Mouse (Mus musculus): ENCODE results near the gene Ube2i. TPM values are rescaled to one million over a fixed set of nuclear protein-coding genes. Genes with fewer than 3 reads are reported as not detected.
"Not testable (repeated sequence)": the region's sequence is repeated elsewhere in the genome, so short reads cannot be mapped to it uniquely, and the experiment has no call there.

Gene Ube2i
- polyA plus RNA-seq, 1 experiment from 2014 or later: 489 TPM

- Histone ChIP-seq H3K4me1 (ENCODE audit: control insufficient read depth, insufficient read depth, low read length) (peaks cover 15% of the 10 kb centered on the region), H3K36me3 (ENCODE audit: control insufficient read depth, insufficient read depth, low read length) (peaks cover 4% of the 10 kb centered on the region; the same call in 1 of the 2 replicates), H3K27ac (ENCODE audit: low read length) (no peak overlapping the region), H3K4me2 (ENCODE audit: low read length) (no peak overlapping the region), H3K9me3 (replicated peaks; ENCODE audit: control insufficient read depth, low read length, poor library complexity, severe bottlenecking) (no peaks in the 10 kb centered on the region), H3K27me3 (ENCODE audit: control insufficient read depth, insufficient read depth, low read depth, low read length) (no peaks in the 10 kb centered on the region), H3K9ac (ENCODE audit: low read depth, low read length) (no peak overlapping the region), H3K4me3 (ENCODE audit: low read depth, low read length) (no peak overlapping the region)
- 92% methylated on average over 7 of the region's 7 CpGs for WGBS
- ATAC-seq: no peak
These were observed 49.7 kb downstream of the Ube2i start for GRCm38 (mm10) chr17:25224586-25225222.

DNA sequence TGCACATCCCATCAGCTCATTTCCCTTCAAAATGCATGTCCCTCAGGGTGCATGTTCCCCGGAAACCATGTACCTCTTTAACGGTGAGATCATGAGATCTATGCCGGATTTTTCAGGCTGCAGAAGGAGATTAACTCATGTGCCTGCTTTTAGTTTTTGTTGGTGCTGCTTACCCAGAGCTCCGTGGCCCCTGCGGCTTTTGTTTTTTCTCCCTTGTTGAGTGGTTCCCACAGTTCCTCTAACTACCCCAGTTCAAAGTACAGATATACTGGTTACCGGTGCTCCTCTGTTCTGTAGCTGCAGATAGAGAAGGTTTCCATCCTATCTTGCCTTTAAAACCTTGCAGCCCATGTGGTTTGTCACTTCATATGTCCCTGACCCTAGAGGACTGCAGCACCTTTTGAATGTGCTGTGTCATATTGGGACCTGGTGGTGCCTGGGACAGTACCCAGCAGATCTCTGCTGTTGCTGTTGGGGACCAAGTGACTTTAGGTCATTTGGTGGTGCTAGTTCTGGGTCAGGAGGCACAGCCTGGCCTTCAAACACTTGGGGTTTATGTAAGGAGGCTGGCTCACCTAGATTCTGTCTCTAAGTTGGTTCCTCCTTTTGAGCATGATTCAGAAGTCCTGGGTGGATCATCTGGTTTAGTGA, 51.3 kb downstream of the Ube2i start:
- H3K4me1 ChIP-seq (ENCODE audit: control insufficient read depth, insufficient read depth, low read length): peaks cover 15% of the 10 kb centered on the region
- H3K27ac ChIP-seq (ENCODE audit: low read length): no peak overlapping the region
- peaks cover 5% of the 10 kb centered on the region; the same call in 1 of the 2 replicates for H3K36me3 ChIP-seq (ENCODE audit: control insufficient read depth, insufficient read depth, low read length)
- H3K4me3 ChIP-seq (ENCODE audit: low read depth, low read length): peak overlapping the region; percentile 32
- H3K9me3 ChIP-seq (replicated peaks; ENCODE audit: control insufficient read depth, low read length, poor library complexity, severe bottlenecking): no peaks in the 10 kb centered on the region
- 33% methylated on average over 6 of the region's 6 CpGs for WGBS
- H3K9ac ChIP-seq (ENCODE audit: low read depth, low read length): peak overlapping the region; percentile 56; the same call in 1 of the 2 replicates
- H3K27me3 ChIP-seq (ENCODE audit: control insufficient read depth, insufficient read depth, low read depth, low read length): no peaks in the 10 kb centered on the region
- peak overlapping the region; percentile 71 for H3K4me2 ChIP-seq (ENCODE audit: low read length)
- ATAC-seq: no peak

- H3K27ac ChIP-seq (ENCODE audit: low read length); H3K9me3 ChIP-seq (replicated peaks; ENCODE audit: control insufficient read depth, low read length, poor library complexity, severe bottlenecking); H3K36me3 ChIP-seq (ENCODE audit: control insufficient read depth, insufficient read depth, low read length); H3K27me3 ChIP-seq (ENCODE audit: control insufficient read depth, insufficient read depth, low read depth, low read length): not testable (repeated sequence)
- H3K4me3 ChIP-seq (ENCODE audit: low read depth, low read length): peak overlapping the region; percentile 45
- ATAC-seq: peak; percentile 93
- peaks cover 15% of the 10 kb centered on the region for H3K4me1 ChIP-seq (ENCODE audit: control insufficient read depth, insufficient read depth, low read length)
- WGBS: 17% methylated on average over 13 of the region's 28 CpGs
- peak overlapping the region; percentile 56; the same call in 1 of the 2 replicates for H3K9ac ChIP-seq (ENCODE audit: low read depth, low read length)
- H3K4me2 ChIP-seq (ENCODE audit: low read length): peak overlapping the region; percentile 71
These were observed 51.9 kb downstream of the Ube2i start for GRCm38 (mm10) chr17:25222504-25222940.

- WGBS: 1% methylated on average over 18 of the region's 30 CpGs
- Histone ChIP-seq H3K27me3 (ENCODE audit: control insufficient read depth, insufficient read depth, low read depth, low read length) (no peaks in the 10 kb centered on the region), H3K9me3 (replicated peaks; ENCODE audit: control insufficient read depth, low read length, poor library complexity, severe bottlenecking) (no peaks in the 10 kb centered on the region), H3K4me1 (ENCODE audit: control insufficient read depth, insufficient read depth, low read length) (peaks cover 15% of the 10 kb centered on the region), H3K4me3 (ENCODE audit: low read depth, low read length) (peak overlapping the region; percentile 45), H3K27ac (ENCODE audit: low read length) (peak overlapping the region; percentile 68), H3K4me2 (ENCODE audit: low read length) (peak overlapping the region; percentile 71), H3K9ac (ENCODE audit: low read depth, low read length) (peak overlapping the region; percentile 47), H3K36me3 (ENCODE audit: control insufficient read depth, insufficient read depth, low read length) (peaks cover 4% of the 10 kb centered on the region; the same call in 1 of the 2 replicates)
- ATAC-seq: peak; percentile 88
These were observed 52.5 kb downstream of the Ube2i start for GRCm38 (mm10) chr17:25221821-25222503.

DNA sequence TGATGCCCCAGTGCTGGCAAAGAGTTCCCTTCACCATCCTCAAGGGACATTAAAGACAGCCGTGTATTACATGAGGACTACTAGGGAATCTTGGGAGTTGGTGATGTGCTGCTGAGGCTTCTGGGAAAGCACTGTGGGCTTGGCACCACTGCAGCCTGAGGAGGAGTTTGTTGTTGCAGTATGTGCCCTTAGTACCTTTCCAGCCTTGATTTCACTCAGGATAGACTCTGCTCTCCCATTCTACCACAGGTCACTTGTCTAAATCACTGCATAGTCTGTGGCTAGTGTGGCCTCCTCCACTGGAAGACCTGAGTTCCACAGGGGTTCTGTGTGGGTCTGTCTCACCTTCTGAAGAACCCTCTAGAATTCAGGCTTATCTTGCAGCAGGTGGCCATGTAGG, 53.7 kb downstream of the Ube2i start:
- no peaks in the 10 kb centered on the region for H3K27me3 ChIP-seq (ENCODE audit: control insufficient read depth, insufficient read depth, low read depth, low read length)
- no peak for ATAC-seq
- no peak overlapping the region for H3K27ac ChIP-seq (ENCODE audit: low read length)
- no peak overlapping the region for H3K4me2 ChIP-seq (ENCODE audit: low read length)
- H3K9me3 ChIP-seq (replicated peaks; ENCODE audit: control insufficient read depth, low read length, poor library complexity, severe bottlenecking): no peaks in the 10 kb centered on the region
- 89% methylated on average over 1 of the region's 1 CpGs for WGBS
- H3K4me3 ChIP-seq (ENCODE audit: low read depth, low read length): no peak overlapping the region
- peaks cover 3% of the 10 kb centered on the region; the same call in 1 of the 2 replicates for H3K36me3 ChIP-seq (ENCODE audit: control insufficient read depth, insufficient read depth, low read length)
- H3K4me1 ChIP-seq (ENCODE audit: control insufficient read depth, insufficient read depth, low read length): peaks cover 15% of the 10 kb centered on the region
- H3K9ac ChIP-seq (ENCODE audit: low read depth, low read length): no peak overlapping the region; the same call in 1 of the 2 replicates

DNA sequence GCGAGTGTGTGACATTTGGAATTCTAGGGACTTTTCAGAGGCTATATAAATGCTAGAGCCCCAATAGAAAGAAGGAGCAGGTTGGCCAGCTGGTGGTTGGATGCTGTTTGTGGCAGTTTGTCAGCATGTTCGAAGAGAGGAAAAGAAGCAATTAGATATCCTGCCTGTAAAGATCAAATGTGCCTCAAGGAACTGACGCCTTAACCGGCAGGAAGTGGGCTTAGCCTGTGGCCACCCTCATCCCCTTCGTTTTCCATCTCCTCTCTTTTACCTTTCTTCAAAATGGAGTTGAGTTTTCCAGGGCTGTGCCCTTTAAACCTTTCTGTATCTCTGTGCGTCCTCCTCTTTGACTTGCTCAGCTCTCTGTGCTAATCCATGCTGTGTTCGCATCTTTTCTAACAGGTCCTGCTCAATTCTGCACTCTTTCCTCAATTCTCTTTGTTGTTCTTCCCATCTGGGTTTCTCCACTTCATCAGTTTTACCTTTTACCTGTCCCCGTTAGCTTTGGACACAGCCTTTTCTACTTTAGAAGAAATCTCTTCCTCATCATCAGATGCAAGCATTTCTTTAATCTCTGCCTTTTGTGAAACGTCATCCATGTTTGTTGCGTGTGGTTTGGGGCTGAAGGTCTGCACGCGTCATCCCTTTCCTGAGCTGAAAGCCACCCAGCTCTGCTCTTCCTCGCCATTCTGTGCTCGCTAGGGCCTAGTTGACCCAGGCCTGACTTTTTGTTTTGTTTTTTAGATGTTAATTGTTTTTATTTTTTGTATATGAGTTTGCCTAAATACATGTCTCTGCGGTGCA, 54.7 kb downstream of the Ube2i start:
- H3K27ac ChIP-seq (ENCODE audit: low read length): no peak overlapping the region
- peaks cover 8% of the 10 kb centered on the region for H3K36me3 ChIP-seq (ENCODE audit: control insufficient read depth, insufficient read depth, low read length)
- 92% methylated on average over 15 of the region's 15 CpGs for WGBS
- H3K4me3 ChIP-seq (ENCODE audit: low read depth, low read length): no peak overlapping the region
- ATAC-seq: no peak
- H3K27me3 ChIP-seq (ENCODE audit: control insufficient read depth, insufficient read depth, low read depth, low read length): no peaks in the 10 kb centered on the region
- no peak overlapping the region for H3K9ac ChIP-seq (ENCODE audit: low read depth, low read length)
- H3K9me3 ChIP-seq (replicated peaks; ENCODE audit: control insufficient read depth, low read length, poor library complexity, severe bottlenecking): no peaks in the 10 kb centered on the region
- peaks cover 15% of the 10 kb centered on the region for H3K4me1 ChIP-seq (ENCODE audit: control insufficient read depth, insufficient read depth, low read length)
- no peak overlapping the region for H3K4me2 ChIP-seq (ENCODE audit: low read length)

DNA sequence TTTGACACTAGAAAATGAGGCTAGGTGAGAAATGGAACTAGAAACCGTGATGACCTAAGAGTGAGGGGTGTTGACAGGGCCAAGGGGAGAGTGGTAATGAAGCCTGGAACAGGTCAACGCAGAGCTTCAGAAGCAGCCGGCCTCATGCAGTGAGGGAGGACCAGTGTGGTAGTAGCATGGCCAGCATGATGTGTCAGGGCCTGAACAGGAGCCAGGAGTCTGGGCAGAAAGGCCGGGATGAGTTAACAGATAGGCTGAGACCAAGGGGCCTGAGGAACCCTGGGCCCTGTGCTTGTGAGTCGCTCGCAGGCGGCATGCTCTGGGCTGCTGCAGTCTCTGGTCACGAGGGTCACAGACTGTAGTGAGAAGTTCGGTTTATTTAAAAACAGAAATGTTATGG, 55.5 kb downstream of the Ube2i start:
- Histone ChIP-seq H3K27ac (ENCODE audit: low read length) (no peak overlapping the region), H3K4me3 (ENCODE audit: low read depth, low read length) (no peak overlapping the region), H3K36me3 (ENCODE audit: control insufficient read depth, insufficient read depth, low read length) (peaks cover 14% of the 10 kb centered on the region), H3K4me1 (ENCODE audit: control insufficient read depth, insufficient read depth, low read length) (peaks cover 15% of the 10 kb centered on the region), H3K4me2 (ENCODE audit: low read length) (no peak overlapping the region), H3K27me3 (ENCODE audit: control insufficient read depth, insufficient read depth, low read depth, low read length) (no peaks in the 10 kb centered on the region), H3K9ac (ENCODE audit: low read depth, low read length) (no peak overlapping the region), H3K9me3 (replicated peaks; ENCODE audit: control insufficient read depth, low read length, poor library complexity, severe bottlenecking) (no peaks in the 10 kb centered on the region)
- ATAC-seq: no peak
- 88% methylated on average over 9 of the region's 9 CpGs for WGBS

DNA sequence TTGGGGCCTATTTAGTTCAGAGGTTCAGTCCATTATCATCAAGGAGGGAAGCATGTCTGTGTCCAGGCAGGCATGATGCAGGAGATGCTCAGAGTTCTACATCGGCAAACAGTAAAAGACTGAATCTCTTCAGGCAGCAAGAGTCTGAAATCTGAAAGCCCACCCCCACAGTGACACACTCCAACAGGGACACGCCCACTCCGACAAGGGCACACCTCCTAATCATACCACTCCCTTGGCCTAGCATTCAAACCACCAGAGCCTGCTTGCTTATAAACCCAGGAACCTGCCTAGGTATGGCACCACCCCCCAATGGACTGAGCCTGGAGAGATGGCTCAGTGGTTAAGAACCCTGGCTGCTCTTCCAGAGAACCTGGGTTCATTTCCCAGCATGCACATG, 59.0 kb downstream of the Ube2i start:
- H3K4me3 ChIP-seq (ENCODE audit: low read depth, low read length): no peak overlapping the region
- peaks cover 24% of the 10 kb centered on the region for H3K36me3 ChIP-seq (ENCODE audit: control insufficient read depth, insufficient read depth, low read length)
- H3K9me3 ChIP-seq (replicated peaks; ENCODE audit: control insufficient read depth, low read length, poor library complexity, severe bottlenecking): no peaks in the 10 kb centered on the region
- H3K27me3 ChIP-seq (ENCODE audit: control insufficient read depth, insufficient read depth, low read depth, low read length): no peaks in the 10 kb centered on the region
- 83% methylated on average over 3 of the region's 3 CpGs for WGBS
- H3K9ac ChIP-seq (ENCODE audit: low read depth, low read length): no peak overlapping the region
- no peak overlapping the region for H3K4me2 ChIP-seq (ENCODE audit: low read length)
- H3K4me1 ChIP-seq (ENCODE audit: control insufficient read depth, insufficient read depth, low read length): no peaks in the 10 kb centered on the region
- no peak overlapping the region for H3K27ac ChIP-seq (ENCODE audit: low read length)
- ATAC-seq: no peak
